ENCODE assay signal across 9 mouse cellular contexts in genomic region chr2:51139912-51140446, GRCm38 (mm10). TPM values are rescaled to one million over a fixed set of nuclear protein-coding genes. Genes with fewer than 3 reads are reported as not detected.
A peak's percentile ranks its signal among the peaks of the same experiment; 100 is the strongest.
DNase-seq lines count a peak whose midpoint lies in the region; ATAC-seq and TF ChIP-seq lines count a peak whose summit lies in the region.
"Had no signal": no experiment of that assay in that cellular context is flagged by ENCODE, and none has a peak within 500 bp of the region (broad histone marks: within the 10 kb centered on the region; RNA-seq: fewer than 3 reads in every experiment).

No protein-coding gene starts in this region.

- H3K27ac ChIP-seq in ES-E14 (ENCODE audit: insufficient read depth, low read depth, low read length, poor library complexity, severe bottlenecking): peak overlapping the region; percentile 48; the same call in 1 of the 2 replicates
- H3K27ac ChIP-seq in hindbrain, embryonic 10.5 days: peak overlapping the region; percentile 91
- peak overlapping the region; percentile 57; the same call in 1 of the 2 replicates for H3K27ac ChIP-seq in liver, embryonic 16.5 days (ENCODE audit: low read length)
- no peak overlapping the region for H3K27ac ChIP-seq in left cerebral cortex, adult 2 months

- 3% methylated on average over 6 of the region's 6 CpGs for WGBS in hindbrain, embryonic 10.5 days
- 33% methylated on average over 6 of the region's 6 CpGs for WGBS in liver, embryonic 16.5 days (ENCODE audit: insufficient replicate concordance)

- H3K36me3 ChIP-seq in ES-E14 (ENCODE audit: control insufficient read depth, insufficient read depth, low read length, poor library complexity, severe bottlenecking): no peaks in the 10 kb centered on the region; the same call in 1 of the 2 replicates
- H3K36me3 ChIP-seq in hindbrain, embryonic 10.5 days: peaks cover 68% of the 10 kb centered on the region
- no peaks in the 10 kb centered on the region for H3K36me3 ChIP-seq in liver, embryonic 16.5 days (ENCODE audit: control insufficient read depth, insufficient read depth)

- no peak for DNase-seq in ES-E14 (ENCODE audit: low read depth, low spot score)
- peak; percentile 19 for DNase-seq in embryo, embryonic 10 days (ENCODE audit: low spot score)
- no peak for DNase-seq in hindbrain, embryonic 10.5 days (ENCODE audit: low spot score)
- DNase-seq in left cerebral cortex, adult 2 months (ENCODE audit: extremely low spot score in 1 of 2, low spot score in 2 of 2): no peak
- DNase-seq in cerebellum, adult 8-10 months: no peak
- no peak for DNase-seq in spleen, postnatal 14 days (ENCODE audit: low spot score in 2 of 2)
- DNase-seq: layer of hippocampus, postnatal 36 days had no signal

- H3K9ac ChIP-seq in ES-E14 (ENCODE audit: insufficient read depth, low read depth, low read length, poor library complexity, severe bottlenecking): 0 out of 2 replicates have a peak overlapping the region, but pooled peaks have one; percentile 26
- no peak overlapping the region for H3K9ac ChIP-seq in liver, embryonic 16.5 days (ENCODE audit: low read depth, low read length)

- no peak for ATAC-seq in liver, embryonic 16.5 days (ENCODE audit: low read depth)
- ATAC-seq in inflammation-experienced regulatory T-cells, adult 6 months: no peak

- TF ChIP-seq CTCF in left cerebral cortex, adult 2 months (IDR thresholded peaks at IDR 0.05): no peak

- H3K4me3 ChIP-seq in ES-E14 (ENCODE audit: insufficient read depth in 1 of 2, low read depth in 1 of 2, low read length in 2 of 2, poor library complexity in 1 of 2, severe bottlenecking in 1 of 2): peak overlapping the region in 1 of 2 experiments; percentile 14; a peak in 2 of 4 replicates
- H3K4me3 ChIP-seq in hindbrain, embryonic 10.5 days: peak overlapping the region; percentile 92
- no peak overlapping the region for H3K4me3 ChIP-seq in liver, embryonic 16.5 days (ENCODE audit: low read depth, low read length)
- no peak overlapping the region for H3K4me3 ChIP-seq in left cerebral cortex, adult 2 months

- intact Hi-C loops in left cerebral cortex, adult 2 months (cut with DNase I): no loop called here

- peaks cover 22 to 28% of the 10 kb centered on the region in 2 experiments for H3K4me1 ChIP-seq in ES-E14 (ENCODE audit: control insufficient read depth in 2 of 2, insufficient read depth in 2 of 2, low read length in 2 of 2, poor library complexity in 1 of 2)
- H3K4me1 ChIP-seq in hindbrain, embryonic 10.5 days (replicated peaks): peaks cover 80% of the 10 kb centered on the region
- H3K4me1 ChIP-seq in liver, embryonic 16.5 days (ENCODE audit: control insufficient read depth, low read depth, low read length): peaks cover 2% of the 10 kb centered on the region

- in situ Hi-C loops in ES-E14 (cut with MboI; ENCODE audit: low sequenced_read_pairs in 2 of 2, unreplicated experiment in 2 of 2): no loop called here

- peak overlapping the region; percentile 12 for H3K4me2 ChIP-seq in liver, embryonic 16.5 days (ENCODE audit: low read depth, low read length)

- H3K9me3 ChIP-seq in ES-E14 (ENCODE audit: control insufficient read depth, insufficient read depth, low read depth, low read length): no peaks in the 10 kb centered on the region
- H3K9me3 ChIP-seq in hindbrain, embryonic 10.5 days: no peaks in the 10 kb centered on the region
- H3K9me3 ChIP-seq in liver, embryonic 16.5 days (replicated peaks; ENCODE audit: control insufficient read depth, low read length): no peaks in the 10 kb centered on the region

- no peaks in the 10 kb centered on the region for H3K27me3 ChIP-seq in hindbrain, embryonic 10.5 days (ENCODE audit: insufficient read depth, poor library complexity, severe bottlenecking)
- H3K27me3 ChIP-seq in liver, embryonic 16.5 days (ENCODE audit: control insufficient read depth, insufficient read depth, low read depth, low read length): no peaks in the 10 kb centered on the region

TF ChIP-seq in ES-E14, 5 proteins besides CTCF, POLR2A, EP300 and RAD21:
- TF ChIP-seq CHD2 (IDR thresholded peaks at IDR 0.05; ENCODE audit: low read depth, low read length): 0 out of 2 replicates have a peak, but pooled peaks have one; percentile 3
- TF ChIP-seq HCFC1 (IDR thresholded peaks at IDR 0.05; ENCODE audit: borderline replicate concordance, insufficient read depth, low read length): no peak
- no peak for TF ChIP-seq MAFK (IDR thresholded peaks at IDR 0.05; ENCODE audit: insufficient read depth, low read depth, low read length)
- peak; percentile 91 for TF ChIP-seq ZNF384 (IDR thresholded peaks at IDR 0.05; ENCODE audit: low read depth, low read length)

RNA-seq across cellular contexts. Expression of gene Rnd3, which starts 8.9 kb away (rescaled TPM):
- 15.5 and 28.8 TPM in 2 replicates for total RNA-seq in ES-E14 (2012; rRNA removed)
- polyA plus RNA-seq in hindbrain, embryonic 10.5 days (2016; fragmentation: Nextera tagmentation; extraction: Ambion mirVana): 154 and 217 TPM in 2 replicates
- polyA plus RNA-seq in liver, embryonic 16.5 days (2015; fragmentation: Nextera tagmentation; extraction: Ambion mirVana): 12.9 and 14.4 TPM in 2 replicates
- total RNA-seq in left cerebral cortex, adult 2 months (2021): 10 to 100 TPM; 19.5 to 21.9 TPM
- 1 to 10 TPM in 1 of 3 experiments, under 1 TPM in 1, not detected in 1; 0.15 to 1.4 TPM for polyA plus RNA-seq in inflammation-experienced regulatory T-cells, adult 6 months (2017; shearing (Covaris generic))

Comparison
In these comparisons a context has a peak if more than half of its experiments do, and no peak if none do; other contexts are left out.
1. RNA of gene Rnd3, which starts 8.9 kb away (polyA plus RNA-seq): 154 to 217 TPM in hindbrain, embryonic 10.5 days; 12.9 to 14.4 TPM in liver, embryonic 16.5 days and 0.15 to 1.4 TPM in inflammation-experienced regulatory T-cells, adult 6 months; every median in the first group is over 10 times any median in the second.